Mouse (Mus musculus): ENCODE data around the gene Adipor2. TPM values are rescaled to one million over a fixed set of nuclear protein-coding genes. Genes with fewer than 3 reads are reported as not detected.

Adipor2 gene
- 36.5 and 38.5 TPM in 2 replicates for polyA plus RNA-seq (2015; fragmentation: Nextera tagmentation; extraction: Ambion mirVana)

GRCm38 (mm10) chr6:119417354-119417753 is at the start of gene Adipor2:
Gene Adipor2 (minus strand): TSS chr6:119417704.
- Histone ChIP-seq H3K27me3 (no peaks in the 10 kb centered on the region), H3K4me3 (replicated peaks) (peak within 1 kb of the TSS; percentile 32), H3K36me3 (replicated peaks) (no peaks in the 10 kb centered on the region), H3K4me2 (peak within 1 kb of the TSS; percentile 64), H3K9ac (no peak within 1 kb of the TSS), H3K27ac (replicated peaks) (no peak within 1 kb of the TSS), H3K9me3 (replicated peaks) (no peaks in the 10 kb centered on the region), H3K4me1 (replicated peaks) (peaks cover 19% of the 10 kb centered on the region)
- WGBS (ENCODE audit: insufficient replicate concordance), result 1% methylated on average over 12 of the region's 12 CpGs
- ATAC-seq (ENCODE audit: insufficient read depth), result peak; percentile 70; the same call in 1 of the 2 replicates

- ATAC-seq (ENCODE audit: insufficient read depth), result no peak
- WGBS (ENCODE audit: insufficient replicate concordance), result 75% methylated on average over 1 of the region's 1 CpGs
- no peak overlapping the region for H3K4me3 ChIP-seq (replicated peaks)
These were observed 48.7 kb upstream of the Adipor2 start for GRCm38 (mm10) chr6:119466161-119466560.

GRCm38 (mm10) chr6:119460391-119460790 is 42.9 kb upstream of the Adipor2 start:
- H3K9me3 ChIP-seq (replicated peaks), result no peaks in the 10 kb centered on the region
- H3K36me3 ChIP-seq (replicated peaks), result no peaks in the 10 kb centered on the region
- H3K4me2 ChIP-seq, result no peak overlapping the region
- H3K9ac ChIP-seq, result no peak overlapping the region
- H3K27me3 ChIP-seq, result no peaks in the 10 kb centered on the region
- no peak overlapping the region for H3K4me3 ChIP-seq (replicated peaks)
- no peaks in the 10 kb centered on the region for H3K4me1 ChIP-seq (replicated peaks)
- ATAC-seq (ENCODE audit: insufficient read depth), result no peak
- WGBS (ENCODE audit: insufficient replicate concordance), result 65% methylated on average over 5 of the region's 5 CpGs
- no peak overlapping the region for H3K27ac ChIP-seq (replicated peaks)

More at GRCm38 (mm10) chr6:119466161-119466560, 48.7 kb upstream of the Adipor2 start:
- Histone ChIP-seq H3K27ac (replicated peaks) (no peak overlapping the region), H3K4me2 (no peak overlapping the region), H3K27me3 (0 out of 2 replicates have a peak, but pooled peaks cover 2% of the 10 kb centered on the region), H3K9me3 (replicated peaks) (no peaks in the 10 kb centered on the region), H3K36me3 (replicated peaks) (no peaks in the 10 kb centered on the region), H3K4me1 (replicated peaks) (peaks cover 6% of the 10 kb centered on the region; the same call in 1 of the 2 replicates), H3K9ac (no peak overlapping the region)

- 52% methylated on average over 4 of the region's 4 CpGs for WGBS (ENCODE audit: insufficient replicate concordance)
- Histone ChIP-seq H3K4me2 (no peak overlapping the region), H3K36me3 (replicated peaks) (no peaks in the 10 kb centered on the region), H3K9me3 (replicated peaks) (no peaks in the 10 kb centered on the region), H3K4me1 (replicated peaks) (no peaks in the 10 kb centered on the region), H3K27ac (replicated peaks) (no peak overlapping the region), H3K4me3 (replicated peaks) (no peak overlapping the region), H3K27me3 (peaks cover 5% of the 10 kb centered on the region; the same call in 1 of the 2 replicates), H3K9ac (no peak overlapping the region)
- no peak for ATAC-seq (ENCODE audit: insufficient read depth)
These were observed 41.5 kb upstream of the Adipor2 start for GRCm38 (mm10) chr6:119459041-119459440.

GRCm38 (mm10) chr6:119458166-119458565 is 40.7 kb upstream of the Adipor2 start:
- WGBS (ENCODE audit: insufficient replicate concordance), result 56% methylated on average over 8 of the region's 8 CpGs
- no peak overlapping the region for H3K9ac ChIP-seq
- H3K27me3 ChIP-seq, result peaks cover 10% of the 10 kb centered on the region
- no peaks in the 10 kb centered on the region for H3K36me3 ChIP-seq (replicated peaks)
- H3K27ac ChIP-seq (replicated peaks), result no peak overlapping the region
- H3K4me2 ChIP-seq, result no peak overlapping the region
- H3K4me1 ChIP-seq (replicated peaks), result no peaks in the 10 kb centered on the region
- no peak overlapping the region for H3K4me3 ChIP-seq (replicated peaks)
- ATAC-seq (ENCODE audit: insufficient read depth), result no peak
- no peaks in the 10 kb centered on the region for H3K9me3 ChIP-seq (replicated peaks)

- H3K9ac ChIP-seq, result no peak overlapping the region
- no peaks in the 10 kb centered on the region for H3K36me3 ChIP-seq (replicated peaks)
- H3K4me2 ChIP-seq, result peak overlapping the region; percentile 24
- H3K27me3 ChIP-seq, result peaks cover 69% of the 10 kb centered on the region
- ATAC-seq (ENCODE audit: insufficient read depth), result no peak
- peaks cover 3% of the 10 kb centered on the region for H3K4me1 ChIP-seq (replicated peaks)
- H3K27ac ChIP-seq (replicated peaks), result no peak overlapping the region
- no peaks in the 10 kb centered on the region for H3K9me3 ChIP-seq (replicated peaks)
- 3% methylated on average over 15 of the region's 15 CpGs for WGBS (ENCODE audit: insufficient replicate concordance)
- H3K4me3 ChIP-seq (replicated peaks), result 0 out of 2 replicates have a peak overlapping the region, but pooled peaks have one; percentile 8
These were observed 34.5 kb upstream of the Adipor2 start for GRCm38 (mm10) chr6:119451981-119452499.

GRCm38 (mm10) chr6:119450965-119451943 is 33.8 kb upstream of the Adipor2 start:
- Histone ChIP-seq H3K4me1 (replicated peaks) (peaks cover 3% of the 10 kb centered on the region), H3K9me3 (replicated peaks) (no peaks in the 10 kb centered on the region), H3K36me3 (replicated peaks) (no peaks in the 10 kb centered on the region), H3K27me3 (peaks cover 76% of the 10 kb centered on the region), H3K27ac (replicated peaks) (no peak overlapping the region), H3K9ac (no peak overlapping the region), H3K4me2 (peak overlapping the region; percentile 24; the same call in 1 of the 2 replicates), H3K4me3 (replicated peaks) (0 out of 2 replicates have a peak overlapping the region, but pooled peaks have one; percentile 8)
- no peak for ATAC-seq (ENCODE audit: insufficient read depth)
- WGBS (ENCODE audit: insufficient replicate concordance), result 9% methylated on average over 14 of the region's 14 CpGs

- Histone ChIP-seq H3K27me3 (peaks cover 88% of the 10 kb centered on the region), H3K27ac (replicated peaks) (no peak overlapping the region), H3K4me3 (replicated peaks) (peak overlapping the region; percentile 13; the same call in 1 of the 2 replicates), H3K4me2 (peak overlapping the region; percentile 59), H3K36me3 (replicated peaks) (no peaks in the 10 kb centered on the region), H3K9me3 (replicated peaks) (no peaks in the 10 kb centered on the region), H3K9ac (no peak overlapping the region), H3K4me1 (replicated peaks) (peaks cover 3% of the 10 kb centered on the region)
- 5% methylated on average over 23 of the region's 23 CpGs for WGBS (ENCODE audit: insufficient replicate concordance)
- no peak for ATAC-seq (ENCODE audit: insufficient read depth)
These were observed 31.6 kb upstream of the Adipor2 start for GRCm38 (mm10) chr6:119449060-119449499.

- no peak for ATAC-seq (ENCODE audit: insufficient read depth)
These were observed 31.0 kb upstream of the Adipor2 start for GRCm38 (mm10) chr6:119448321-119449059.

GRCm38 (mm10) chr6:119445671-119446607 is 28.4 kb upstream of the Adipor2 start:
- H3K9ac ChIP-seq, result no peak overlapping the region
- no peaks in the 10 kb centered on the region for H3K9me3 ChIP-seq (replicated peaks)
- no peak overlapping the region for H3K4me2 ChIP-seq
- no peak overlapping the region for H3K27ac ChIP-seq (replicated peaks)
- H3K4me1 ChIP-seq (replicated peaks), result peaks cover 3% of the 10 kb centered on the region; the same call in 1 of the 2 replicates
- no peaks in the 10 kb centered on the region for H3K36me3 ChIP-seq (replicated peaks)
- no peak overlapping the region for H3K4me3 ChIP-seq (replicated peaks)
- peaks cover 60% of the 10 kb centered on the region for H3K27me3 ChIP-seq
- no peak for ATAC-seq (ENCODE audit: insufficient read depth)
- WGBS (ENCODE audit: insufficient replicate concordance), result 44% methylated on average over 11 of the region's 11 CpGs

More at GRCm38 (mm10) chr6:119448321-119449059, 31.0 kb upstream of the Adipor2 start:
- no peaks in the 10 kb centered on the region for H3K9me3 ChIP-seq (replicated peaks)
- peaks cover 85% of the 10 kb centered on the region for H3K27me3 ChIP-seq
- no peaks in the 10 kb centered on the region for H3K36me3 ChIP-seq (replicated peaks)
- WGBS (ENCODE audit: insufficient replicate concordance), result 15% methylated on average over 18 of the region's 18 CpGs
- H3K9ac ChIP-seq, result no peak overlapping the region
- peak overlapping the region; percentile 59 for H3K4me2 ChIP-seq
- peak overlapping the region; percentile 13; the same call in 1 of the 2 replicates for H3K4me3 ChIP-seq (replicated peaks)
- peaks cover 3% of the 10 kb centered on the region for H3K4me1 ChIP-seq (replicated peaks)
- H3K27ac ChIP-seq (replicated peaks), result no peak overlapping the region

All from liver, embryonic 15.5 days (tissue).